In the genomic region with DNA sequence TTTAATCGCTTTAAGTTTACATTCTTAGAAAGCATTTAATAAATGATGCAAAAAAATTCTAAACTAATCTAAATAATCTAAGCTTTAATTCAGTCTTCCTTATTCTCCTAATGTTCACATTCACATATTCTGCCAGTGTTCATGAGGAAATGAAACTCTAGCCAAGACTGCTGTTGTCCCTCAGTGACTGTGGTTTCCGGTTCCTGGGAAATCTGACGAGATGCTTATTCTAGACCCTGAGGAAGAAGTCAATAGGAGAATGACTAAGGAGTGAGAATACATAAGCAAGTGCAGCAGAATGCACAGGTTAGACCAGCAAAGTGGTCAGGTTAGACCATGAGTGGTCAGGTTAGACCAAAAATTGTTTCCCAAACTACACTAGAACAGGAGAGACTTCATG, we compare ENCODE assay signal across 1 mouse cellular context.
TF ChIP-seq lines count a peak whose summit lies in the region.

No protein-coding gene starts in this region.

TF ChIP-seq in CH12.LX, 34 proteins besides CTCF, POLR2A, EP300 and RAD21 (continued from another document):
- TF ChIP-seq POLR2AphosphoS2 (IDR thresholded peaks at IDR 0.05; ENCODE audit: low read depth, low read length) (no peak), BHLHE40 (IDR thresholded peaks at IDR 0.05; ENCODE audit: low read depth, low read length) (no peak), PAX5 (IDR thresholded peaks at IDR 0.05; ENCODE audit: low read length) (no peak), MYC (IDR thresholded peaks at IDR 0.05; ENCODE audit: low read depth, low read length) (no peak), ZC3H11A (IDR thresholded peaks at IDR 0.05; ENCODE audit: low read depth, low read length) (no peak), UBTF (IDR thresholded peaks at IDR 0.05; ENCODE audit: low read depth, low read length) (no peak), RCOR1 (conservative IDR thresholded peaks at IDR 0.05; ENCODE audit: low read depth, low read length) (no peak), ZMIZ1 (IDR thresholded peaks at IDR 0.05; ENCODE audit: low read depth, low read length) (no peak), ELF1 (IDR thresholded peaks at IDR 0.05; ENCODE audit: low read depth, low read length) (no peak), SIN3A (IDR thresholded peaks at IDR 0.05; ENCODE audit: low read length) (no peak), NELFE (IDR thresholded peaks at IDR 0.05; ENCODE audit: low read depth, low read length) (no peak), ZKSCAN1 (IDR thresholded peaks at IDR 0.05; ENCODE audit: borderline replicate concordance, low read depth, low read length) (no peak), MEF2A (IDR thresholded peaks at IDR 0.05; ENCODE audit: borderline replicate concordance, low read depth, low read length) (no peak), MXI1 (IDR thresholded peaks at IDR 0.05; ENCODE audit: low read depth, low read length) (no peak), ETS1 (conservative IDR thresholded peaks at IDR 0.05; ENCODE audit: low read depth, low read length) (no peak)
